In genomic region chrX:74328725-74329161, GRCm38 (mm10) we compare ENCODE assay signal across 8 mouse cellular contexts. TPM values are rescaled to one million over a fixed set of nuclear protein-coding genes. Genes with fewer than 3 reads are reported as not detected.
A peak's percentile ranks its signal among the peaks of the same experiment; 100 is the strongest.
DNase-seq lines count a peak whose midpoint lies in the region; ATAC-seq and TF ChIP-seq lines count a peak whose summit lies in the region.

TSS of gene Plxna3 (plus strand) at chrX:74329066.

- peak within 1 kb of the TSS; percentile 70 for H3K27ac ChIP-seq in heart, embryonic 13.5 days (replicated peaks)
- no peak within 1 kb of the TSS for H3K27ac ChIP-seq in liver, embryonic 14.5 days
- H3K27ac ChIP-seq in neural tube, embryonic 11.5 days (ENCODE audit: low read depth, low read length) = peak within 1 kb of the TSS; percentile 67; the same call in 1 of the 2 replicates
- peak within 1 kb of the TSS; percentile 73 for H3K27ac ChIP-seq in stomach, postnatal 0 days (replicated peaks)

- H3K27me3 ChIP-seq in heart, embryonic 13.5 days (replicated peaks) = no peaks in the 10 kb centered on the region
- H3K27me3 ChIP-seq in liver, embryonic 14.5 days (ENCODE audit: control insufficient read depth, insufficient read depth, low read length) = no peaks in the 10 kb centered on the region
- H3K27me3 ChIP-seq in neural tube, embryonic 11.5 days (ENCODE audit: control insufficient read depth, insufficient read depth, low read length) = no peaks in the 10 kb centered on the region
- H3K27me3 ChIP-seq in stomach, postnatal 0 days (ENCODE audit: control insufficient read depth, insufficient read depth, low read length) = no peaks in the 10 kb centered on the region

- peak within 1 kb of the TSS; percentile 54 for H3K4me3 ChIP-seq in heart, embryonic 13.5 days
- peak within 1 kb of the TSS; percentile 34 to 44 for H3K4me3 ChIP-seq in liver, embryonic 14.5 days (ENCODE audit: insufficient read depth in 1 of 2, low read depth in 2 of 2, low read length in 2 of 2)
- peak within 1 kb of the TSS; percentile 47 for H3K4me3 ChIP-seq in neural tube, embryonic 11.5 days (ENCODE audit: low read depth, low read length)
- H3K4me3 ChIP-seq in stomach, postnatal 0 days (ENCODE audit: low read depth, low read length) = peak within 1 kb of the TSS; percentile 41

- peak within 1 kb of the TSS; percentile 75 for H3K4me2 ChIP-seq in heart, embryonic 13.5 days
- H3K4me2 ChIP-seq in liver, embryonic 14.5 days (ENCODE audit: low read depth) = peak within 1 kb of the TSS; percentile 54
- H3K4me2 ChIP-seq in neural tube, embryonic 11.5 days (ENCODE audit: low read depth) = peak within 1 kb of the TSS; percentile 61
- peak within 1 kb of the TSS; percentile 56 for H3K4me2 ChIP-seq in stomach, postnatal 0 days (replicated peaks; ENCODE audit: low read depth)

- H3K9me3 ChIP-seq in heart, embryonic 13.5 days = no peaks in the 10 kb centered on the region
- H3K9me3 ChIP-seq in liver, embryonic 14.5 days (ENCODE audit: control insufficient read depth, low read length) = no peaks in the 10 kb centered on the region
- H3K9me3 ChIP-seq in neural tube, embryonic 11.5 days (ENCODE audit: control insufficient read depth, low read length) = no peaks in the 10 kb centered on the region
- no peaks in the 10 kb centered on the region for H3K9me3 ChIP-seq in stomach, postnatal 0 days (ENCODE audit: control insufficient read depth, low read length)

- peak within 1 kb of the TSS; percentile 82 for H3K9ac ChIP-seq in heart, embryonic 13.5 days
- H3K9ac ChIP-seq in liver, embryonic 14.5 days (replicated peaks) = 0 out of 2 replicates have a peak within 1 kb of the TSS, but pooled peaks have one; percentile 12
- peak within 1 kb of the TSS; percentile 65 for H3K9ac ChIP-seq in neural tube, embryonic 11.5 days (ENCODE audit: low read length)
- peak within 1 kb of the TSS; percentile 66 for H3K9ac ChIP-seq in stomach, postnatal 0 days (ENCODE audit: low read length)

- no peaks in the 10 kb centered on the region for H3K36me3 ChIP-seq in heart, embryonic 13.5 days
- no peaks in the 10 kb centered on the region for H3K36me3 ChIP-seq in liver, embryonic 14.5 days (replicated peaks; ENCODE audit: control insufficient read depth, insufficient read depth, low read depth)
- no peaks in the 10 kb centered on the region for H3K36me3 ChIP-seq in neural tube, embryonic 11.5 days (ENCODE audit: control insufficient read depth, insufficient read depth, low read length)
- H3K36me3 ChIP-seq in stomach, postnatal 0 days (ENCODE audit: control insufficient read depth, insufficient read depth, low read length) = no peaks in the 10 kb centered on the region

- H3K4me1 ChIP-seq in heart, embryonic 13.5 days = peaks cover 19% of the 10 kb centered on the region
- 0 out of 4 replicates have a peak, but pooled peaks cover 0 to 4% of the 10 kb centered on the region in 2 experiments for H3K4me1 ChIP-seq in liver, embryonic 14.5 days (replicated peaks; ENCODE audit: control insufficient read depth in 2 of 2, insufficient read depth in 2 of 2, low read length in 1 of 2)
- H3K4me1 ChIP-seq in neural tube, embryonic 11.5 days (ENCODE audit: control insufficient read depth, insufficient read depth, low read length) = 0 out of 2 replicates have a peak, but pooled peaks cover 6% of the 10 kb centered on the region
- no peaks in the 10 kb centered on the region for H3K4me1 ChIP-seq in stomach, postnatal 0 days (replicated peaks; ENCODE audit: control insufficient read depth, insufficient read depth)

- WGBS in heart, embryonic 13.5 days = 11% methylated on average over 30 of the region's 30 CpGs
- 15% methylated on average over 22 of the region's 30 CpGs for WGBS in liver, embryonic 14.5 days (ENCODE audit: insufficient replicate concordance)
- WGBS in neural tube, embryonic 11.5 days = 13% methylated on average over 18 of the region's 30 CpGs
- WGBS in stomach, postnatal 0 days = 15% methylated on average over 18 of the region's 30 CpGs

- TF ChIP-seq CTCF in liver, embryonic 14.5 days (IDR thresholded peaks at IDR 0.05; ENCODE audit: low read depth) = no peak
- no peak for TF ChIP-seq CTCF in stomach, postnatal 0 days (IDR thresholded peaks at IDR 0.05; ENCODE audit: low read depth)

- DNase-seq in CD8-positive naive resting alpha-beta T cell, adult 2 months (ENCODE audit: low read depth in 2 of 2, low spot score in 2 of 2) = peak; percentile 38 to 53
- DNase-seq in brain, embryonic 18.5 days (ENCODE audit: low read depth, low spot score) = peak; percentile 46
- DNase-seq in kidney, postnatal 10 days = peak; percentile 81
- peak; percentile 20 to 41 (median 32) for DNase-seq in liver, embryonic 14.5 days (ENCODE audit: low read depth in 3 of 3, low spot score in 3 of 3)
- DNase-seq in neural tube, embryonic 11.5 days (ENCODE audit: low spot score) = peak; percentile 77
- DNase-seq in stomach, postnatal 0 days (ENCODE audit: low spot score) = peak; percentile 81

- no peak for TF ChIP-seq EP300 in liver, embryonic 14.5 days (IDR thresholded peaks at IDR 0.05; ENCODE audit: low read depth)
- no peak for TF ChIP-seq EP300 in stomach, postnatal 0 days (optimal IDR thresholded peaks at IDR 0.05)

- peak; percentile 76 for ATAC-seq in erythroid progenitor cell, adult 5-6 weeks (replicated peaks; ENCODE audit: low FRiP score, poor library complexity, severe bottlenecking)
- ATAC-seq in heart, embryonic 13.5 days (ENCODE audit: extremely low read depth, insufficient number of reproducible peaks, low FRiP score, low TSS enrichment) = peak; percentile 80
- ATAC-seq in liver, embryonic 14.5 days (ENCODE audit: insufficient read depth) = peak; percentile 88
- peak; percentile 95 for ATAC-seq in neural tube, embryonic 11.5 days (ENCODE audit: insufficient read depth, low FRiP score, low TSS enrichment)
- peak; percentile 94 for ATAC-seq in stomach, postnatal 0 days (ENCODE audit: low FRiP score, low TSS enrichment)

RNA-seq across cellular contexts. Expression of gene Plxna3, which starts in this region (rescaled TPM):
- not detected in 2 replicates for total RNA-seq in erythroid progenitor cell, adult 5-6 weeks (2015; ENCODE audit: low replicate concordance)
- not detected in 2 replicates for total RNA-seq in erythroid progenitor cell, adult 5-6 weeks (2017; ENCODE audit: low replicate concordance)
- 5.3 and 7.5 TPM in 2 replicates for polyA plus RNA-seq in heart, embryonic 13.5 days (2015; fragmentation: Nextera tagmentation; extraction: Ambion mirVana)
- 2.9 and 3.9 TPM in 2 replicates for polyA plus RNA-seq in liver, embryonic 14.5 days (2012; rRNA removed)
- polyA plus RNA-seq in liver, embryonic 14.5 days (2014; fragmentation: Nextera tagmentation; extraction: Ambion mirVana) = 0.51 and 1.0 TPM in 2 replicates
- polyA plus RNA-seq in neural tube, embryonic 11.5 days (2014; fragmentation: Nextera tagmentation; extraction: Ambion mirVana) = 21.2 and 22.5 TPM in 2 replicates
- 2.9 and 3.2 TPM in 2 replicates for polyA plus RNA-seq in stomach, postnatal 0 days (2015; fragmentation: Nextera tagmentation; extraction: Ambion mirVana)

Comparison
In these comparisons a context has a peak if more than half of its experiments do, and no peak if none do; other contexts are left out.
1. Peak in ATAC-seq in erythroid progenitor cell, adult 5-6 weeks; RNA of the gene not detected or under 1 TPM.
2. H3K9ac ChIP-seq: peak in every context shown above with its lines; median percentile 82 in heart, embryonic 13.5 days; 66 in stomach, postnatal 0 days; 65 in neural tube, embryonic 11.5 days; 12 in liver, embryonic 14.5 days.